Mouse (Mus musculus): ENCODE measurements around the gene Olfr1179. TPM values are rescaled to one million over a fixed set of nuclear protein-coding genes. Genes with fewer than 3 reads are reported as not detected.

Gene Olfr1179
- polyA plus RNA-seq, 1 experiment from 2014 or later = not detected

DNA sequence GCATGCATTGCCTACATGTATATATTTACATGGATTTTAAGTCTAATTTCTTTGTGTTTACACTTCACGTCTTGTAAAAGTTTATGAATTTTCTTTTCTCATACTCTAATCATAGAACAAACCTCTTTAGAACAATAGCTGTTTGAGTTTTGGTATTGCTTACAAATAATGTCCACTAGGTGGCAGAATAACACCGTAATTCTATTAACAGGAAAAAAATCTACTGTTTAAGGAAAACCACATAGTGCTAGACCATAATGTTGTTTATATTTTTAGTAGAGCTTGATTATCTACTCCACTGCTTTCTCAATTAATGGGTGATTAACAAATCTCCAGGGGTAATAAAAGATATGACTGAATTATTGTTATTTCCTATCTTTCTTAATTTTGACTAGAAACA is 49.9 kb downstream of the Olfr1179 start:
- WGBS = 0% methylated on average over 2 of the region's 2 CpGs
- Histone ChIP-seq H3K9me3 (ENCODE audit: control insufficient read depth, low read length) (no peaks in the 10 kb centered on the region), H3K27me3 (ENCODE audit: control insufficient read depth, insufficient read depth, low read length) (no peaks in the 10 kb centered on the region), H3K9ac (ENCODE audit: low read length) (no peak overlapping the region), H3K4me2 (replicated peaks; ENCODE audit: low read depth) (no peak overlapping the region), H3K4me1 (replicated peaks; ENCODE audit: control insufficient read depth, insufficient read depth) (no peaks in the 10 kb centered on the region), H3K4me3 (ENCODE audit: low read depth, low read length) (no peak overlapping the region), H3K36me3 (ENCODE audit: control insufficient read depth, insufficient read depth, low read length) (no peaks in the 10 kb centered on the region), H3K27ac (replicated peaks) (no peak overlapping the region)
- TF ChIP-seq EP300 (optimal IDR thresholded peaks at IDR 0.05) (no peak), CTCF (IDR thresholded peaks at IDR 0.05; ENCODE audit: low read depth) (peak; percentile 78)
- DNase-seq (ENCODE audit: low spot score) (no peak), ATAC-seq (ENCODE audit: low FRiP score, low TSS enrichment) (no peak)

Other genes starting within 250 kb of the Olfr1179 start
- gene Olfr1168, start 224.6 kb downstream of the Olfr1179 start, polyA plus RNA-seq (2015; fragmentation: Nextera tagmentation; extraction: Ambion mirVana) = not detected in 2 replicates
- 0.04 TPM in 1 of 2 replicates, not detected in the other for gene Olfr1170, start 178.1 kb downstream of the Olfr1179 start, polyA plus RNA-seq (2015; fragmentation: Nextera tagmentation; extraction: Ambion mirVana)
- 0.01 TPM in 1 of 2 replicates, not detected in the other for gene Olfr1173, start 126.6 kb downstream of the Olfr1179 start, polyA plus RNA-seq (2015; fragmentation: Nextera tagmentation; extraction: Ambion mirVana)
- not detected in 2 replicates for gene Olfr1174-ps, start 91.3 kb downstream of the Olfr1179 start, polyA plus RNA-seq (2015; fragmentation: Nextera tagmentation; extraction: Ambion mirVana)
- not detected in 2 replicates for gene Olfr1175-ps, start 79.2 kb downstream of the Olfr1179 start, polyA plus RNA-seq (2015; fragmentation: Nextera tagmentation; extraction: Ambion mirVana)
- gene Olfr1176, start 69.7 kb downstream of the Olfr1179 start, polyA plus RNA-seq (2015; fragmentation: Nextera tagmentation; extraction: Ambion mirVana) = not detected in 2 replicates
- not detected in 2 replicates for gene Olfr1177-ps, start 60.0 kb downstream of the Olfr1179 start, polyA plus RNA-seq (2015; fragmentation: Nextera tagmentation; extraction: Ambion mirVana)
- 0.04 TPM in 1 of 2 replicates, not detected in the other for gene Olfr1178, start 19.4 kb downstream of the Olfr1179 start, polyA plus RNA-seq (2015; fragmentation: Nextera tagmentation; extraction: Ambion mirVana)
- gene Olfr1180, start 12.7 kb upstream of the Olfr1179 start, polyA plus RNA-seq (2015; fragmentation: Nextera tagmentation; extraction: Ambion mirVana) = not detected in 2 replicates
- gene Olfr1181, start 19.7 kb upstream of the Olfr1179 start, polyA plus RNA-seq (2015; fragmentation: Nextera tagmentation; extraction: Ambion mirVana) = not detected in 2 replicates
- gene Gm13757, start 42.7 kb upstream of the Olfr1179 start, polyA plus RNA-seq (2015; fragmentation: Nextera tagmentation; extraction: Ambion mirVana) = not detected in 2 replicates
- gene Olfr1183, start 48.4 kb upstream of the Olfr1179 start, polyA plus RNA-seq (2015; fragmentation: Nextera tagmentation; extraction: Ambion mirVana) = not detected in 2 replicates
- gene Olfr1184, start 77.1 kb upstream of the Olfr1179 start, polyA plus RNA-seq (2015; fragmentation: Nextera tagmentation; extraction: Ambion mirVana) = not detected in 2 replicates
- gene Olfr1185-ps1, start 86.9 kb upstream of the Olfr1179 start, polyA plus RNA-seq (2015; fragmentation: Nextera tagmentation; extraction: Ambion mirVana) = 0.02 TPM in 1 of 2 replicates, not detected in the other
- gene Olfr1186, start 112.1 kb upstream of the Olfr1179 start, polyA plus RNA-seq (2015; fragmentation: Nextera tagmentation; extraction: Ambion mirVana) = not detected in 2 replicates
- gene Olfr1188, start 150.5 kb upstream of the Olfr1179 start, polyA plus RNA-seq (2015; fragmentation: Nextera tagmentation; extraction: Ambion mirVana) = not detected in 2 replicates
- gene Olfr1189, start 180.0 kb upstream of the Olfr1179 start, polyA plus RNA-seq (2015; fragmentation: Nextera tagmentation; extraction: Ambion mirVana) = not detected in 2 replicates
- not detected in 2 replicates for gene Olfr1191-ps1, start 234.1 kb upstream of the Olfr1179 start, polyA plus RNA-seq (2015; fragmentation: Nextera tagmentation; extraction: Ambion mirVana)
- gene Olfr1192-ps1, start 242.1 kb upstream of the Olfr1179 start, polyA plus RNA-seq (2015; fragmentation: Nextera tagmentation; extraction: Ambion mirVana) = 0.02 TPM in 1 of 2 replicates, not detected in the other